Mouse (Mus musculus) thymus, postnatal 14 days (tissue): ENCODE measurements at regions not wholly inside any gene's neighbourhood (a gene's known extent, or its start where the extent isn't known, plus 50 kb on each side); places are given as distances from the start of the nearest gene placed in this dataset.
"Not testable (repeated sequence)": the region's sequence is repeated elsewhere in the genome, so short reads cannot be mapped to it uniquely, and the experiment has no call there.

ENCODE experiments used
- DNase-seq: peaks from one replicate; pipeline ENCODE4 v3.0.0; 2021

GRCm38 (mm10) chr3:58233296-58233695, 181.2 kb upstream of the Tsc22d2 start:
- DNase-seq = no peak

- no peak for DNase-seq
These were observed 179.5 kb upstream of the Tsc22d2 start for GRCm38 (mm10) chr3:58234846-58235630.

- DNase-seq = no peak
These were observed 176.4 kb upstream of the Tsc22d2 start for GRCm38 (mm10) chr3:58238111-58238510.

- no peak for DNase-seq
These were observed 173.7 kb upstream of the Tsc22d2 start for GRCm38 (mm10) chr3:58240775-58241174.

- DNase-seq = no peak
These were observed 169.2 kb upstream of the Tsc22d2 start for GRCm38 (mm10) chr3:58245361-58245760.

- no peak for DNase-seq
These were observed 166.5 kb upstream of the Tsc22d2 start for GRCm38 (mm10) chr3:58247989-58248388.

- DNase-seq = no peak
These were observed 160.6 kb upstream of the Tsc22d2 start for GRCm38 (mm10) chr3:58253942-58254341.

GRCm38 (mm10) chr3:58267606-58268325, 146.7 kb upstream of the Tsc22d2 start:
- DNase-seq = no peak

- not testable (repeated sequence) for DNase-seq
These were observed 143.1 kb upstream of the Tsc22d2 start for GRCm38 (mm10) chr3:58271441-58271840.

GRCm38 (mm10) chr3:58281291-58281690, 133.2 kb upstream of the Tsc22d2 start:
- no peak for DNase-seq

- not testable (repeated sequence) for DNase-seq
These were observed 130.1 kb upstream of the Tsc22d2 start for GRCm38 (mm10) chr3:58284371-58284770.

GRCm38 (mm10) chr3:58295810-58296209, 118.7 kb upstream of the Tsc22d2 start:
- no peak for DNase-seq

- DNase-seq = no peak
These were observed 114.3 kb upstream of the Tsc22d2 start for GRCm38 (mm10) chr3:58300213-58300612.

GRCm38 (mm10) chr3:58300801-58301485, 113.6 kb upstream of the Tsc22d2 start:
- no peak for DNase-seq

GRCm38 (mm10) chr3:58302322-58302721, 112.2 kb upstream of the Tsc22d2 start:
- no peak for DNase-seq

GRCm38 (mm10) chr3:58303746-58304145, 110.8 kb upstream of the Tsc22d2 start:
- no peak for DNase-seq

- no peak for DNase-seq
These were observed 104.9 kb upstream of the Tsc22d2 start for GRCm38 (mm10) chr3:58309601-58310000.

GRCm38 (mm10) chr3:58310390-58310789, 104.1 kb upstream of the Tsc22d2 start:
- no peak for DNase-seq

- no peak for DNase-seq
These were observed 103.3 kb upstream of the Tsc22d2 start for GRCm38 (mm10) chr3:58311104-58311685.

- no peak for DNase-seq
These were observed 101.9 kb upstream of the Tsc22d2 start for GRCm38 (mm10) chr3:58312623-58313022.

- DNase-seq = no peak
These were observed 99.3 kb upstream of the Tsc22d2 start for GRCm38 (mm10) chr3:58315236-58315635.

- DNase-seq = no peak
These were observed 97.3 kb upstream of the Tsc22d2 start for GRCm38 (mm10) chr3:58317240-58317639.

- no peak for DNase-seq
These were observed 95.8 kb upstream of the Tsc22d2 start for GRCm38 (mm10) chr3:58318756-58319155.
